Mouse (Mus musculus): ENCODE data around the gene Lrch1. TPM values are rescaled to one million over a fixed set of nuclear protein-coding genes. Genes with fewer than 3 reads are reported as not detected.
A peak's percentile ranks its signal among the peaks of the same experiment; 100 is the strongest.

Gene Lrch1
- polyA plus RNA-seq, 1 experiment, result 9.9 TPM

DNA sequence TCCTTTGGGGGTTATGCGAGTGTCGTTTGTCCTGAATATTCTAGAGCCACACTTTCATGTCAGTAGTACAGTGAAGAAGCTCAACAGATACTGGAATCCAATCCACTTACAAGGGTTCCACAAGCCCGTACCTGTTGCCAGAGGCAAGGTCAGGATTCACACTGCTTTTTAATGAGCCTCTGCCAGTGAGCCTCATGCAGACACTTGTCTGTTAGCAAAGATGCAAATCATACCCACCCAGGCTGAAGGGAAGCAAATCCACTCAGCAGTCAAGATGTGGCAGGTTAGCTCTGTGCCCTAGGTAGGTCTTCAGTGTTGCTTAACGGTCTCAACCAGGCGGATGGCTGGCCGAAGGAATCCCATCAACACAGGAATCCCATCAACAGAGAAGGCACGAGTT is 62.8 kb downstream of the Lrch1 start:
- peaks cover 63% of the 10 kb centered on the region for H3K79me2 ChIP-seq (ENCODE audit: control insufficient read depth, insufficient read depth)
- H3K4me3 ChIP-seq, result no peak overlapping the region
- no peaks in the 10 kb centered on the region for H3K27me3 ChIP-seq (ENCODE audit: control insufficient read depth, insufficient read depth, insufficient read length)
- TF ChIP-seq TCF3 (IDR thresholded peaks at IDR 0.05; ENCODE audit: insufficient read length, low read depth), result no peak
- TF ChIP-seq POLR2A (IDR thresholded peaks at IDR 0.05; ENCODE audit: insufficient read length, low read depth), result no peak
- peak overlapping the region; percentile 60 for H3K4me2 ChIP-seq (ENCODE audit: low read depth)
- H3ac ChIP-seq (ENCODE audit: control insufficient read depth, insufficient read length), result no peak overlapping the region
- no peaks in the 10 kb centered on the region for H3K36me3 ChIP-seq (ENCODE audit: control insufficient read depth, insufficient read depth)

DNA sequence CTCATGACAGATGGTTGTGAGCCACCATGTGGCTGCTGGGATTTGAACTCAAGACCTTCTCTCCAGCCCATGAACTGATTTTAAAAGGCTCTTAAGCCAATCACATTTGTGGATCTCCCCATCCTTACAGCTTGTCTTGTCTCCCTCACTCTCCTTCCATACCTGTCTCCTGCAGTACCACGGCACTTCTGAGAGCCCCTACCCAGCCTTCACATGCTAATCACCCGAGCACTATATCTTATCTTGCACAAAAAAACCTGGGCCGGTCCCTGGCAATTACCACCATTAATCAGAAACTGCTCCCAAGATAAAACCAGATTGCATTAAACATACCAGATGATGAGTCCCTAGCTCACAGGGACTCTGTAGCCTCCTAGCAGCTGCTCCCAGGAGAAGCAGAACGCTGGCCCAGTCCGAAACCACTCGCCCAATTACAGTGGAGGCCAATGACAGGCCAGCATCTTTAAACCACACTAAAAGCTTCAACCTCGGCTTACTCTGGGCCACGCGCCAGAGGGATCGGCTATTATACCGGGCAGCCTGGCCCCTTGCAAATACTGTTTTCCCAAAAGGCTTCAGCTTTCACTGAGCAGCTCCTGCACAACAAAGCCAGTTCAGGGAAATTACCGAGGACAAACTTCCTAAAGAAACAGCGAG is 63.5 kb downstream of the Lrch1 start:
- H3K4me3 ChIP-seq, result peak overlapping the region; percentile 3
- no peaks in the 10 kb centered on the region for H3K27me3 ChIP-seq (ENCODE audit: control insufficient read depth, insufficient read depth, insufficient read length)
- H3K79me2 ChIP-seq (ENCODE audit: control insufficient read depth, insufficient read depth), result peaks cover 59% of the 10 kb centered on the region
- H3ac ChIP-seq (ENCODE audit: control insufficient read depth, insufficient read length), result no peak overlapping the region
- TF ChIP-seq CEBPB (IDR thresholded peaks at IDR 0.05; ENCODE audit: insufficient read depth, poor library complexity, severe bottlenecking) (no peak), MYOD1 (IDR thresholded peaks at IDR 0.05; ENCODE audit: control insufficient read depth in 1 of 3, insufficient read length in 2 of 3, low read depth in 2 of 3) (peak; percentile 26 to 80 (median 63)), MYOG (IDR thresholded peaks at IDR 0.05; ENCODE audit: control insufficient read depth in 1 of 3, insufficient read depth in 1 of 3, insufficient read length in 2 of 3, low read depth in 2 of 3) (peak; percentile 44 to 76 (median 62)), POLR2A (IDR thresholded peaks at IDR 0.05; ENCODE audit: insufficient read length, low read depth) (no peak), REST (IDR thresholded peaks at IDR 0.05; ENCODE audit: insufficient read depth, insufficient read length) (no peak), POLR2AphosphoS2 (IDR thresholded peaks at IDR 0.05; ENCODE audit: insufficient read length, low read depth) (no peak), MAX (IDR thresholded peaks at IDR 0.05; ENCODE audit: low read depth) (no peak), SRF (IDR thresholded peaks at IDR 0.05; ENCODE audit: control insufficient read depth, insufficient read length, low read depth) (no peak), TCF3 (IDR thresholded peaks at IDR 0.05; ENCODE audit: insufficient read length, low read depth) (no peak), TCF12 (IDR thresholded peaks at IDR 0.05; ENCODE audit: insufficient read depth, poor library complexity, severe bottlenecking) (peak; percentile 48), E2F4 (IDR thresholded peaks at IDR 0.05; ENCODE audit: insufficient read depth) (no peak), USF1 (IDR thresholded peaks at IDR 0.05; ENCODE audit: low read depth) (no peak)
- peak overlapping the region; percentile 60 for H3K4me2 ChIP-seq (ENCODE audit: low read depth)
- no peaks in the 10 kb centered on the region for H3K36me3 ChIP-seq (ENCODE audit: control insufficient read depth, insufficient read depth)

DNA sequence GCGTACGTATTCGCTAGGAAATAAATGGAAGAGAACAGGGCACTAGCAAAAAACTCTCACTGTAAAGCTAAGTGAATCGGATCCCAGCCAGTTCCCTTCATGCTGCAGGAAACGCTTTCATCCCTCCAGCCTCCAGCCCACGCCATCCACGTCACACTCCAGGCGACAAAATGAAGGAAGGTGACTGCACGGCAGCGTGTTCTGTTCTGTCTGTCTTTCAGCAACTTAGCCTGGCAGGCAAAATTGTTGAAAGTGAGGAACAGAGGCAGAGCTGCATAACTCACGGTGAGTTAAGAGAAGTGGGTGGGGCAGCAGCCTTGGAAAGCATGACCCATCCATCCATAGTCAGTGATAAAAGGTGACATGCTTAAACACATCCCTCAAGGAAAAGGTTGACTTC is 64.5 kb downstream of the Lrch1 start:
- H3K4me2 ChIP-seq (ENCODE audit: low read depth), result peak overlapping the region; percentile 60
- no peaks in the 10 kb centered on the region for H3K36me3 ChIP-seq (ENCODE audit: control insufficient read depth, insufficient read depth)
- H3ac ChIP-seq (ENCODE audit: control insufficient read depth, insufficient read length), result no peak overlapping the region
- peak in 1 of 3 experiments; percentile 22 for TF ChIP-seq MYOD1 (IDR thresholded peaks at IDR 0.05; ENCODE audit: control insufficient read depth in 1 of 3, insufficient read length in 2 of 3, low read depth in 2 of 3)
- TF ChIP-seq TCF3 (IDR thresholded peaks at IDR 0.05; ENCODE audit: insufficient read length, low read depth), result no peak
- TF ChIP-seq USF1 (IDR thresholded peaks at IDR 0.05; ENCODE audit: low read depth), result no peak
- no peak for TF ChIP-seq MAX (IDR thresholded peaks at IDR 0.05; ENCODE audit: low read depth)
- H3K27me3 ChIP-seq (ENCODE audit: control insufficient read depth, insufficient read depth, insufficient read length), result no peaks in the 10 kb centered on the region
- peak overlapping the region; percentile 3 for H3K4me3 ChIP-seq
- H3K79me2 ChIP-seq (ENCODE audit: control insufficient read depth, insufficient read depth), result peaks cover 53% of the 10 kb centered on the region

DNA sequence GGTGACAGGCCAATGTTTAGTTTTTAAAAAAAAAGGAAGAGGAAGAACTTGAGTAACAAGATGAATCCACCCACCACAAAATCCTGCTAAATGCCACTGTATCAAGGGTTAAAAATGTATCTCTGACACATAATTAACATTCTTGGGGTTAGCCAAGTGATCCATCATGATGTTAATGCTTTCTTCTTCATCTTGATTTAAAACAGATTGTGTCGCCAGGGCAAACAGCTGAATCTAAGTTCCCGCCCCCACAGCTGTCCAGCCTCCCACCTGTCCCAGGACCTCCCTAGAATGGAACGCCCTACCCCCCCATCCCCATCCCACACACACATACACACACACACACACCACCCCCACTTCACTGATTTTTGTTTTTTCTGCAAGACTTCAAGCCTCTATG is 64.9 kb downstream of the Lrch1 start:
- TF ChIP-seq MYOG (IDR thresholded peaks at IDR 0.05; ENCODE audit: control insufficient read depth in 1 of 3, insufficient read depth in 1 of 3, insufficient read length in 2 of 3, low read depth in 2 of 3) (peak; percentile 95 to 99 (median 97)), MYOD1 (IDR thresholded peaks at IDR 0.05; ENCODE audit: control insufficient read depth in 1 of 3, insufficient read length in 2 of 3, low read depth in 2 of 3) (peak; percentile 97 to 98 (median 98)), TCF12 (IDR thresholded peaks at IDR 0.05; ENCODE audit: insufficient read depth, poor library complexity, severe bottlenecking) (peak; percentile 99), TCF3 (IDR thresholded peaks at IDR 0.05; ENCODE audit: insufficient read length, low read depth) (peak; percentile 92), POLR2A (IDR thresholded peaks at IDR 0.05; ENCODE audit: insufficient read length, low read depth) (no peak)
- Histone ChIP-seq H3K4me2 (ENCODE audit: low read depth) (peak overlapping the region; percentile 60), H3K36me3 (ENCODE audit: control insufficient read depth, insufficient read depth) (no peaks in the 10 kb centered on the region), H3K79me2 (ENCODE audit: control insufficient read depth, insufficient read depth) (peaks cover 53% of the 10 kb centered on the region), H3K27me3 (ENCODE audit: control insufficient read depth, insufficient read depth, insufficient read length) (no peaks in the 10 kb centered on the region), H3ac (ENCODE audit: control insufficient read depth, insufficient read length) (no peak overlapping the region), H3K4me3 (peak overlapping the region; percentile 3)

DNA sequence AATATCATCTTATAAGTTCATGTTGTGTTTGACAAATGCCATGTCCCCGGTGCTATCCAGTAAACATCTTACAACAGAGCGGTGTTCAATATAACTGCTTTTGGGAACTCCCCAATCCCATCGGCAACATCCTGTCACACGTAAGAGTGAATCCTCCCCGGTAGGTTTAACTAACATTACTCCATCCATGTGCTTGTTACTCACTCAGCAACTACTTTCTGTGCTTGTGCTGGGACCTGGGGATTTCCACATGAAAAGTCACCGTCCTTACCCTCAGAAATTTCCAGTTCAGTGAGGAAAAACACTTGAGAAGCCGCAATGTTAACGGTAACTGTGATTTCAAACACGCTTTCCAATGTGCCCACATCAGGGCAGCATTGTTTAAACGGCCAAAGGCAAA is 66.8 kb downstream of the Lrch1 start:
- no peak overlapping the region for H3ac ChIP-seq (ENCODE audit: control insufficient read depth, insufficient read length)
- no peak for TF ChIP-seq CEBPB (IDR thresholded peaks at IDR 0.05; ENCODE audit: insufficient read depth, poor library complexity, severe bottlenecking)
- TF ChIP-seq MAX (IDR thresholded peaks at IDR 0.05; ENCODE audit: low read depth), result no peak
- no peak for TF ChIP-seq TCF3 (IDR thresholded peaks at IDR 0.05; ENCODE audit: insufficient read length, low read depth)
- TF ChIP-seq POLR2A (IDR thresholded peaks at IDR 0.05; ENCODE audit: insufficient read length, low read depth), result no peak
- TF ChIP-seq TCF12 (IDR thresholded peaks at IDR 0.05; ENCODE audit: insufficient read depth, poor library complexity, severe bottlenecking), result no peak
- no peak for TF ChIP-seq MYOD1 (IDR thresholded peaks at IDR 0.05; ENCODE audit: control insufficient read depth in 1 of 3, insufficient read length in 2 of 3, low read depth in 2 of 3)
- TF ChIP-seq MYOG (IDR thresholded peaks at IDR 0.05; ENCODE audit: control insufficient read depth in 1 of 3, insufficient read depth in 1 of 3, insufficient read length in 2 of 3, low read depth in 2 of 3), result no peak
- no peaks in the 10 kb centered on the region for H3K27me3 ChIP-seq (ENCODE audit: control insufficient read depth, insufficient read depth, insufficient read length)

More for the DNA sequence above, 66.8 kb downstream of the Lrch1 start:
- Histone ChIP-seq H3K79me2 (ENCODE audit: control insufficient read depth, insufficient read depth) (peaks cover 46% of the 10 kb centered on the region), H3K4me2 (ENCODE audit: low read depth) (no peak overlapping the region), H3K4me3 (no peak overlapping the region), H3K36me3 (ENCODE audit: control insufficient read depth, insufficient read depth) (no peaks in the 10 kb centered on the region)
